Mouse (Mus musculus) lung, postnatal 0 days (tissue): ENCODE measurements around the gene Abcb10.

Experiments used
- CTCF ChIP-seq: IDR thresholded peaks from 2 replicates; pipeline ENCODE4 v1.5.1; 2016; ENCODE audit warnings: antibody characterized with exemption, mild to moderate bottlenecking
- EP300 ChIP-seq: IDR thresholded peaks from 2 replicates; pipeline ENCODE4 v1.6.1; 2016; ENCODE audit warnings: antibody characterized with exemption, mild to moderate bottlenecking, control low read depth

GRCm38 (mm10) chr8:124002546-124003108 is 19.7 kb upstream of the Abcb10 start:
- no peak for TF ChIP-seq CTCF
- TF ChIP-seq EP300, result no peak
